Mouse (Mus musculus) kidney, adult 11 months (tissue): ENCODE results near the gene Intu.

Experiments used
- DNase-seq: peaks from one replicate; pipeline ENCODE4 v3.0.0; 2022

Gene Intu

GRCm38 (mm10) chr3:40527976-40528950 is 2.8 kb upstream of the Intu start:
- DNase-seq, result no peak

DNA sequence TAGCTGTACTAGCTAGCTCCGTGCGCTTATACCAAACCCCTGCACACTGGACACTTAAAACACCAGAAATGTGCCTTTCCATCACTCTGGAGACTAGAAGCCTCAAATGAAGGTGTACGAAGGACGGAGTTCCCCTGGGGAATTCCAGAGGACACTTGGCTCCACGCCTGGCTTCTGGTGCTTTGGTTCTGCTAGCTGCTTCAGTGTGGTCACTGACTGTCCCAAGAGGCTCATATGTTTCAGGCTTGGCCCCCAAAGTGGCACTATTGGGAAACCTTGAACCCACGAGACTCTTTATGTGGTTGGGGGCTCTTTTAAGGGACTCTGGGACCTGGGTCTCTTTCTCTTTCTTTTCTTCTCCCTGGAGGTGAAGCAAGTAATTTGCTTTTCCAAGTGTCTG is 2.1 kb upstream of the Intu start:
- peak; percentile 8 for DNase-seq

- DNase-seq, result no peak
Measured at GRCm38 (mm10) chr3:40530845-40531244, 241 bp upstream of the Intu start.

DNA sequence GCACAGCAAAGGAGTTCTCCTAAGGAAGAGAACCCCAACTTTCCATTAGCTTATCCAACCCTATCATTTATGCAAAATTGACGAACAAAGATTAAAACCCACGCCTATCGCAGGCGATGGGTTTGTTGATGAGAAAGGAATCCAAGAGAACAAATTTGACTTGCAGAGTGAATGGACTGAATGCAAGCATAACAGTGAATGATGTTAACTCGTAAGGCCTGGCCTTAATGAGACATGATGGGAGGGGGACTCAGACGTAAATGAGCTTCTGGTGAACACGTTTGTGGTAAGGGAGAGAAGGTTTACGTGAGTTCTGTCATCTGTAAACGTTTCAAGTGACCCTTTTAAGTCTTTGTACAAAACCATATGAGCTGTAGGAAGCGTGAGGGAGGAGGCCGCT is 1.2 kb downstream of the Intu start:
- no peak for DNase-seq

DNA sequence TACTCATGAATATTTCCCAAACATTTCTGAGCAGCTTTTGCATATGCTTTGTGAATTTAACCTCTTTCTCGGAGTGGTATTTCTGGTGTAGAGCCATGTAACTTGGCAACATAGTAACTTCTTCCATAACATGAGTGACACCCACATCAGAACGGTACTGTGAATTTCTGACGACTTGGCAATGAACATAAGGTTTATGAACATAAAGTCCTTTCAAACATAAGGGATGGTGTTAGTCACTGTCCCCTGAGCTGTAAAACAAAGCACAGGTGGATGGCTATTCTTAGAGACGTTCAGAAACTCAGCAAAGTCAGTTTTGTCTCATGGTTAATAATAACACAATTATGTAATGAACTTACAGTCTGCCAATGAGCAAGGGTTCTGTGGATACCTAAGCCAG is 3.1 kb downstream of the Intu start:
- no peak for DNase-seq

- DNase-seq, result peak; percentile 83
Measured at GRCm38 (mm10) chr3:40540567-40541554, 9.8 kb downstream of the Intu start.

DNA sequence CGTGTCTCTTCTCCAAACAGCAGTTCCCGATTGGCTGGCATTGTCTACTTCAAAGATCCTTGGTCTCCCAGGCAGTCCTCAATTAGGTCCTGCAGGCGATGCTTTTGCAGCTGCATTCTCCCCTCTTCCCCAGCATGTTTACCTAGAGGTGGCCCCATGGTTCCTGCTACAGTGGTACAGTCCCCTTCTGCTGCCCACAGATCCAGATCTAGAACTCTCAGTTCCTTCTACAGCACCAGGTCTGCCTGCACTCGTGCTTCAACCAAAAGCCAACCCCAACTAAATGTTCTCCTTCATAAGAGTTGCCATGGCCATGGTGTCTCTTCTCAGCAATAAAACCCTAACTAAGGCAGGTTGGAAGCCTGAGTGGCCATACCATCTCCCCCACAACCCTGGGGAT is 15.5 kb downstream of the Intu start:
- no peak for DNase-seq

- DNase-seq, result no peak
Measured at GRCm38 (mm10) chr3:40652941-40653352, 121.9 kb downstream of the Intu start.

DNA sequence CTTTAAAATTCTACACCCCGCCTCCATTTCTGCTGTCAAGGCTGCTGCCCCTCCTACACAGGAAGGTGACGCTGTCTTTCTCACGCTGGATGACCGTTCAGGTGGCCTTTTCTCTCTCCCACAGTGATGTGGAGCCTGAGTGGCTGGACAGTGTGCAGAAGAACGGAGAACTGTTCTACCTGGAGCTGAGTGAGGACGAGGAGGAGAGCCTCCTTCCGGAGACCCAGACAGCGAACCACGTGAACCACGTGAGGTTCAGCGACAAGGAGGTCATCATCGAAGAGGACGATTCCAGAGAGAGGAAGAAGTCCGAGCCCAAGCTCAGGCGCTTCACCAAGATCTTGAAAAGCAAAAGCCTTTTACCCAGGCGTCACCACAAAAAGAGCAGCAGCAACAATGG is 122.5 kb downstream of the Intu start:
- no peak for DNase-seq

DNA sequence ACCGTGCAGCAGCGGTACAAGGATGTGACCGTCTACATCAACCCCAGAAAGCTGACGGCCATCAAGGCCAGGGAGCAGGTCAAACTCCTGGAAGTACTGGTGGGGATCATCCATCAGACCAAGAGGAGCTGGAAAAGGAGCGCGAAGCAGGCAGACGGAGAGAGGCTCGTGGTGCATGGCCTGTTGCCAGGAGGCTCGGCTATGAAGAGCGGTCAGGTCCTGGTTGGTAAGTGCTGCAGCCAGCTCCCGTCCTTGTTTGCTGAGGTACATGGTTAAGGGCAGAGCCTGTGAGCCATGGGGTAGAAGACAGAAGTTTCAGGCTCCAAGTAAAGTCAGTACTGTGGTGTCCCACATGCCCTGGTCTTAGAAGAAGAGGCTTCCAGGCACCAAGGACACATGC is 122.9 kb downstream of the Intu start:
- DNase-seq, result no peak

GRCm38 (mm10) chr3:40655571-40655970 is 124.5 kb downstream of the Intu start:
- DNase-seq, result no peak

DNA sequence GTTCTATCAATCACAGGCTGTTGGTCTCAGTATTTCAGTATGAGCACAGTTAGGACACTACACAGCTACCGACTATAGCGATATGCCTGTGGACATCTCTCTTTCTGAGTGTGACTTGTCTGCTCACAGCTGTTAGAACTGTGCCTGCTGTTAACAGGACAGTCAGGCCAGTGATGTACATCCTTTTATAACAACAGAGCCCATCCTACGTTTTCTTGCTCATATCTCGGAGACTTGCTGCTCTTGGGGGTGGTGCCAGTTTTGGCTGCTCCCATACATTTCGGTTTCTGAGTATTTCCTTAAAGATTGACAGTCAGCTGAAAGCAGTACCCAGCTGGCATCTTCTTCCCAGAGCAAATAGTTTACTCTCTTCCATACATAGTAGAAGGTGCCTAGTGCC is 125.3 kb downstream of the Intu start:
- no peak for DNase-seq

DNA sequence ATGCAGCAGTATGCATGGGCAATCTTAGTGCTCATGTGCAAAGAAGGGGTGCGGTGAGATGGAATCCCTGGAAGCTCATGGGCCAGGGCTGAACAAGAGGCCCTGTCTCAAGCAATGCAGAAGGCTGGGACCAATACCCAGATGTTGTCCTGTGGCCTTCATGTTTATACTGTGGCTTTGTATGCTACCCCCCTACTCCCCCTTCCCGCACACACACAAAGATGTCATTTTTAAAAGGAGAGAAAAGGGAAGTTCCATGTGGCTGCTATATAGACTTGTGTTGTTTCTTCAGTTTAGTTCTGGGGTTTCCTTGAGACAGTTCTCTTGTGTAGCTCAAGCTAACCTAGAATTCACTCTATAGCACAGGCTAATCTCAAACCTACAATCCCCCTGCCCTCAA is 129.1 kb downstream of the Intu start:
- no peak for DNase-seq

DNA sequence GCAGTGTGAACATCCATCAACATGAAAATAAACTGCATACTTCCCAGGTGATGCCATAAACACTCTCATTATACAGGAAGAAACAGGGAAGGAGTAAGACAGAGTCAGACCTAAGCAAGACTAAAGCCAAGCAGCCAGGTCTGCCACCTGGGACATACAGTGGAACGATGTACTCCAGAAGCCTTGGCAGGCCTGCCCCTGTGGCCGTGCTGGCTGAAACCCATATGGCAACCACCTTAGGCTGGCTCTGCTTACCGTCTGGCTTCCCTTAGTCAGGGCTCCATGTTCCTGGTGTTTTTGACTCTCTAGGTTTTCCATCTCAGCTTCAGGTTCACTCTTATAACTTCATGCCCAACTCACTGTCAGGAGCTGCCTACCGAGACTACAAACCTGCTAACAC is 135.0 kb downstream of the Intu start:
- DNase-seq, result no peak

DNA sequence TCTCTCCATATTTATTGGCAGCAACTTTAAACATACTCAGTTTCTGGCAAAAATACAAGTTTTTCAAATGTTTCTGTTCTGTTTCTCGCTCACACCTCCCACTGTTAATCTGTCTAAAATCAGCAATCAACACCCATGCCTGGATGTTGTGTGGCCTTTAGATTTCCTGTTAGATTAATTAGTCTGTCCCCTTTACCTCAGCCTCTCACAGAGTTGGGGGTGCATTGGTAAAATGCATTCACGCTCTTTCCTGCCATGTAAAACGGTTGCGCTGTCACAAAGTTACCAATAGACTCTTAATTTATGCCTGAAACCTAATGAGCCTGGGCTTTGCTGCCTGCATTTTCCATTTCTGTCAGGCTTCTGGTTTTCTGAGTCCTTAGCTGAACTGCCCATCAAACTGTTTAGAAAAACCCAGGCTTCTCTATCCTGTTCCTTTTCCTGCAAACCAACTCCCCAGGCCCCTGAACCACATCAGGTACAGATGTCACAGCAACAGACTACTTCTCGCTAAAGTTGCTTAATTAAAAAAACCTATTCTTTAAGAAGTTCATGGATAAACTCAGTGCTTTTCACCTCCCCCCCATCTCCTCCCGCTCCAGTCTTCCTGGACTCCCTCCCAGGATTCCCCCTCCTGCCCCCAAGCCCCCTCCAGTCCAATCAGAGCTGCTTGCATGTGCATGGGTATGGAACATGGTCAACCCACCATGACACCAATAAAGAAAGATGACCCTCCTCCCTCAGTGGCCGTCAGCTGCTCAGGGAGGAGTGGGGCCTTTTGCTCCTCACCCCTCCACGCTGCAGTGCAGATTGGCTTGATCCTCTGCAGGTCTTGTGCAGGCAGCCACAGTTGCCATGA is 136.0 kb downstream of the Intu start:
- no peak for DNase-seq

DNA sequence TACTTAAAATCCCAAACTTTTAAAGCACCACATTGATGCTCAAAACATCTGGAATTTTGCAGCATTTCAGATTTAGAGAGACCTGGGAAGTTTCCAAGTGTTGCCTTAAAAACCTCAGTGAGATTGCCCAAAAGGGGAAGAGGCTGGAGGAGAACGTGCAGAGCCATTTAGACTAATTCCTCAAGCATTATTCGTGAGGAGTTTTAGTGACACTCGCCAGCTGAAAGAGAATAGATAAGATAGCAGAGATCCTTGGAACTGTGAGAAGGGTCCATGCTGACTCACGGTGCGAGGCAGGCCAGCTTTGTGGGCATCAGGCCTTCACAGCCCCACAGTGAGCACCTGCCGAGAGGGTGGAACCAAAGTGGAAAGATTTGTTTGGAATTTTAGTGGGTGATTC is 137.8 kb downstream of the Intu start:
- no peak for DNase-seq

DNA sequence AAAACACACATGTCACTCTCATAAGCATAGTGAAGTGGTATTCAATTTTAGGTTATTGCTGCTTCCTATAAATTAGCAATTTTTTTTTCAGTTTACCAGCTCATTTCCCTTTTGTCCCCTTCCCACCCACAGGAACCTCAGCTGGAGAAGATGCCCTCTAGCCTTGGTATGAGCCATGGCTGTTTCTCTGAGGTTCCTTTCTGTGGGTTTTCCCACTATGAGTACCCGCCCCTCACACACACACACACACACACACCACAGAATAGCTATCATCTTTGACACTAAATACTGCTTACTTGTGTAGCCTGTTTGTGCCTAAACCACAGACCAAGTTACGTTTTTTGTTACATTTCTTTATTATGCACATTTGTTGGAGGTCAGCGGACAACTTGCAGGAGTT is 138.3 kb downstream of the Intu start:
- no peak for DNase-seq

GRCm38 (mm10) chr3:40673515-40673914 is 142.4 kb downstream of the Intu start:
- no peak for DNase-seq

DNA sequence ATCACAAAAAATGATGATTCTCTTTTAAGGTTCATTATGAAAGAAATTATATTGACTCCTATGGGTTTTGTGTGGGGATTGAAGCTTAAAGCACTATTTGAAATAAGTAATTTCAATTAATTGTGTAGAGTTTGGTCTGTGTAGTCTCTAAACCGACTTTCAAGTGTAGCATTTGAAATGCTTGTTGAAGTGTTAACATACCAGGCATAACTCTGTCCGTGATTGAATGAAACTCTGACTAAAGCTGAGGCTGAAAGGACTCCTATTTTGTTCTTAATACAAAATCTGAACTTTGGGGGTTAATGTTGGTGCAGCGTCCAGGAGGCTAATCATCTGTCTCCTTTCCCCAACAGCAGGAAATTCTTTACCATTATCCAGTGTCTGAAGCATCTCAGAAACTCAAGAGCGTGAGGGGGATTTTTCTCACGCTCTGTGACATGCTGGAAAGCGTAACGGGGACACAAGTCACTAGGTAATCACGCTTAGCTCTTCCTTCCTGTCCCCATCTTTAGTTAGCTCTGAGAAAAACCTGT is 143.9 kb downstream of the Intu start:
- no peak for DNase-seq

- DNase-seq, result no peak
Measured at GRCm38 (mm10) chr3:40678856-40679255, 147.8 kb downstream of the Intu start.

- DNase-seq, result peak; percentile 6
Measured at GRCm38 (mm10) chr3:40682404-40682803, 151.3 kb downstream of the Intu start.

DNA sequence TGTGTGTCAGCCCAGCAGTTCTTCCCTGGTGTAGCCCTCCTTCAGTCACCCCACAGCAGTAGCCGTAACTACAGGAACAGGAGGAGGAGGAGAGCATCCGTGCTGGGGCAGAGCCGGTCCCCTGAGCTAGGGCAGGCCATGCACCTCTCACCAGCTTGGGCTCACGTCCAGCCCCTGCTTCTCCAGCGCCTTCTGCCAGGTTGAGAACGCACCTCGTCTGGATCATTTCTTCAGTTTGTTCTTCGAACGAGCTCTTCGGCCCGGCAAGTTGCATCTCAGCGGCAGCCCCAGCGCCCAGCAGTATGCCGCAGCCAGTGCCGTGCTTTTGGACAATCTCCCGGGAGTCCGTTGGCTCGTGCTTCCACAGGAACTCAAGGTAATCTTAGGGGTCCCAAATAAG is 152.1 kb downstream of the Intu start:
- no peak for DNase-seq
